ENCODE assay signal across 35 mouse cellular contexts in the genomic region with DNA sequence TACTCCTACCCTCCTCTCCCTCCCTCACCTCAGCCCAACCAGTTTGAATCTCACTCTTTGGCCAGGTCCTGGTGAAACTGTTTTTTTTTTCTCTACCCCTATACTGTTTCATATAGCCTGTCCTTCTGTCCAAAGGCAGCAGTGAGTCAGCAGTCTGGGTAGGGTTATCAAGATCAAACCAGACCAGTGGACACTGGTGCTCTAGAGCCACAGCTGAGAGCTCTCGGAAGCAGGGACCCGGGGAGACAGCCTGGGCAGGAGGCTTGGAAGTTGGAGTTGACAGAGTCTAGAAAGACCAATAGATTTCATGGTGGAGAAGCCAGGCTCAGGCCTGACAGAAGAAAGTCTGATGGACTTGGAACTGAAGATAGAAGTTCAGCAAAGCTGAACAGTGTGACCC. TPM values are rescaled to one million over a fixed set of nuclear protein-coding genes. Genes with fewer than 3 reads are reported as not detected.
A peak's percentile ranks its signal among the peaks of the same experiment; 100 is the strongest.
DNase-seq lines count a peak whose midpoint lies in the region; ATAC-seq and TF ChIP-seq lines count a peak whose summit lies in the region.
"Had no signal": no experiment of that assay in that cellular context is flagged by ENCODE, and none has a peak within 500 bp of the region (broad histone marks: within the 10 kb centered on the region; RNA-seq: fewer than 3 reads in every experiment).

No protein-coding gene starts in this region.

- ATAC-seq in liver, embryonic 11.5 days (replicated peaks; ENCODE audit: low FRiP score), result no peak
- ATAC-seq in liver, postnatal 0 days, result peak; percentile 9; the same call in 1 of the 2 replicates
- ATAC-seq: forebrain, postnatal 0 days had no signal

- in situ Hi-C loops in ES-E14 (cut with MboI; ENCODE audit: low sequenced_read_pairs in 2 of 2, unreplicated experiment in 2 of 2), result no loop called here

- H3K27ac ChIP-seq in heart, adult 2 months, result no peak overlapping the region
- peak overlapping the region; percentile 95 for H3K27ac ChIP-seq in ES-E14 (ENCODE audit: insufficient read depth, low read depth, low read length, poor library complexity, severe bottlenecking)
- H3K27ac ChIP-seq in liver, embryonic 11.5 days (ENCODE audit: low read depth, low read length), result peak overlapping the region; percentile 42; the same call in 1 of the 2 replicates
- H3K27ac ChIP-seq in liver, postnatal 0 days (ENCODE audit: low read depth), result peak overlapping the region; percentile 76
- H3K27ac ChIP-seq: embryonic facial prominence, embryonic 12.5 days; forebrain, embryonic 10.5 days; heart, embryonic 13.5 days; hindbrain, embryonic 14.5 days; neural tube, embryonic 12.5 days had no signal

- H3K79me2 ChIP-seq in heart, adult 2 months (replicated peaks; ENCODE audit: control insufficient read depth, insufficient read depth, low read length), result no peaks in the 10 kb centered on the region

- no peak overlapping the region for H3K4me2 ChIP-seq in liver, embryonic 11.5 days
- H3K4me2 ChIP-seq in liver, postnatal 0 days (ENCODE audit: low read depth, low read length), result no peak overlapping the region
- H3K4me2 ChIP-seq: embryonic facial prominence, embryonic 12.5 days; heart, embryonic 13.5 days; hindbrain, embryonic 14.5 days; lung, embryonic 14.5 days; midbrain, embryonic 11.5 days; neural tube, embryonic 12.5 days had no signal

- TF ChIP-seq POLR2A in heart, adult 2 months (IDR thresholded peaks at IDR 0.05; ENCODE audit: insufficient read depth, low read depth, low read length), result no peak

- H3K4me3 ChIP-seq in heart, adult 2 months, result no peak overlapping the region
- H3K4me3 ChIP-seq in ES-E14 (ENCODE audit: insufficient read depth in 1 of 2, low read depth in 1 of 2, low read length in 2 of 2, poor library complexity in 1 of 2, severe bottlenecking in 1 of 2), result peak overlapping the region; percentile 31 to 63; a peak in 2 of 4 replicates
- H3K4me3 ChIP-seq in liver, embryonic 11.5 days (ENCODE audit: low read depth, low read length), result no peak overlapping the region
- H3K4me3 ChIP-seq in liver, postnatal 0 days (ENCODE audit: low read depth, low read length), result no peak overlapping the region
- H3K4me3 ChIP-seq: embryonic facial prominence, embryonic 12.5 days; forebrain, embryonic 10.5 days; heart, embryonic 13.5 days; myocyte; neural tube, embryonic 12.5 days had no signal

- WGBS in heart, adult 2 months, result 88% methylated on average over 2 of the region's 2 CpGs
- 80% methylated on average over 2 of the region's 2 CpGs for WGBS in liver, embryonic 11.5 days
- 66% methylated on average over 2 of the region's 2 CpGs for WGBS in liver, postnatal 0 days (ENCODE audit: insufficient replicate concordance)

- TF ChIP-seq EP300 in heart, adult 2 months (IDR thresholded peaks at IDR 0.05; ENCODE audit: insufficient read depth, low read depth, low read length), result no peak
- no peak for TF ChIP-seq EP300 in liver, postnatal 0 days (IDR thresholded peaks at IDR 0.05; ENCODE audit: low read depth)

- no peaks in the 10 kb centered on the region for H3K9me3 ChIP-seq in ES-E14 (ENCODE audit: control insufficient read depth, insufficient read depth, low read depth, low read length)
- H3K9me3 ChIP-seq in liver, embryonic 11.5 days (ENCODE audit: control insufficient read depth, low read length), result no peaks in the 10 kb centered on the region
- H3K9me3 ChIP-seq in liver, postnatal 0 days (ENCODE audit: low read length), result no peaks in the 10 kb centered on the region
- H3K9me3 ChIP-seq: embryonic facial prominence, embryonic 12.5 days; forebrain, embryonic 10.5 days; heart, embryonic 13.5 days; neural tube, embryonic 12.5 days had no signal

- peak; percentile 79 for DNase-seq in heart, adult 11 months
- DNase-seq in heart, adult 2 months, result no peak
- no peak for DNase-seq in ES-E14 (ENCODE audit: low read depth, low spot score)
- DNase-seq in liver, embryonic 11.5 days (ENCODE audit: low spot score), result no peak
- DNase-seq in liver, postnatal 0 days, result no peak
- no peak for DNase-seq in MN1 (ENCODE audit: low spot score)
- DNase-seq in kidney, postnatal 4 days, result no peak
- DNase-seq: B cell, adult 2 months; cerebellum, adult 11 months; cerebellum, adult 9-10 months; cerebellum, postnatal 36 days; forebrain, postnatal 0 days; gastrocnemius, postnatal 25 days; heart, postnatal 10 days; kidney, adult 2 months; kidney, postnatal 36 days; lung, embryonic 14.5 days; lung, postnatal 14 days; right cerebral cortex, adult 18-20 months; spleen, adult 18-20 months; thymus, adult 2 months; thymus, postnatal 36 days had no signal

- H3K4me1 ChIP-seq in heart, adult 2 months (ENCODE audit: control insufficient read depth, insufficient read depth, low read length), result no peaks in the 10 kb centered on the region
- peaks cover 4 to 27% of the 10 kb centered on the region in 2 experiments for H3K4me1 ChIP-seq in ES-E14 (ENCODE audit: control insufficient read depth in 2 of 2, insufficient read depth in 2 of 2, low read length in 2 of 2, poor library complexity in 1 of 2)
- H3K4me1 ChIP-seq in liver, embryonic 11.5 days (replicated peaks; ENCODE audit: control insufficient read depth, insufficient read depth, low read length), result no peaks in the 10 kb centered on the region; the same call in 1 of the 2 replicates
- H3K4me1 ChIP-seq in liver, postnatal 0 days (ENCODE audit: insufficient read depth), result peaks cover 25% of the 10 kb centered on the region
- H3K4me1 ChIP-seq: embryonic facial prominence, embryonic 12.5 days; forebrain, embryonic 10.5 days; neural tube, embryonic 12.5 days had no signal

- H3K36me3 ChIP-seq in heart, adult 2 months (ENCODE audit: control insufficient read depth, insufficient read depth, low read length), result no peaks in the 10 kb centered on the region
- peaks cover 55% of the 10 kb centered on the region for H3K36me3 ChIP-seq in ES-E14 (ENCODE audit: control insufficient read depth, insufficient read depth, low read length, poor library complexity, severe bottlenecking)
- peaks cover 54% of the 10 kb centered on the region for H3K36me3 ChIP-seq in liver, embryonic 11.5 days (ENCODE audit: control insufficient read depth, insufficient read depth, low read length)
- H3K36me3 ChIP-seq in liver, postnatal 0 days (replicated peaks; ENCODE audit: insufficient read depth, low read length), result peaks cover 40% of the 10 kb centered on the region

- intact Hi-C loops in heart, adult 2 months (cut with DNase I), result no loop called here

- no peak overlapping the region for H3K9ac ChIP-seq in heart, adult 2 months (ENCODE audit: low read depth, low read length)
- H3K9ac ChIP-seq in ES-E14 (ENCODE audit: insufficient read depth, low read depth, low read length, poor library complexity, severe bottlenecking), result peak overlapping the region; percentile 76; the same call in 1 of the 2 replicates
- no peak overlapping the region for H3K9ac ChIP-seq in liver, embryonic 11.5 days (ENCODE audit: low read depth, low read length)
- H3K9ac ChIP-seq in liver, postnatal 0 days (replicated peaks), result no peak overlapping the region
- H3K9ac ChIP-seq: embryonic facial prominence, embryonic 12.5 days; forebrain, postnatal 0 days; heart, embryonic 13.5 days; hindbrain, embryonic 14.5 days; lung, embryonic 14.5 days; neural tube, embryonic 12.5 days had no signal

- no peak for TF ChIP-seq CTCF in heart, adult 2 months (IDR thresholded peaks at IDR 0.05)
- no peak for TF ChIP-seq CTCF in liver, postnatal 0 days (IDR thresholded peaks at IDR 0.05; ENCODE audit: low read depth)

- no peaks in the 10 kb centered on the region for H3K27me3 ChIP-seq in heart, adult 2 months (ENCODE audit: control insufficient read depth, insufficient read depth, low read length)
- no peaks in the 10 kb centered on the region for H3K27me3 ChIP-seq in liver, embryonic 11.5 days (replicated peaks; ENCODE audit: control insufficient read depth, insufficient read depth, low read length)
- H3K27me3 ChIP-seq in liver, postnatal 0 days (ENCODE audit: insufficient read depth, low read length), result no peaks in the 10 kb centered on the region
- H3K27me3 ChIP-seq: embryonic facial prominence, embryonic 12.5 days; heart, embryonic 13.5 days; neural tube, embryonic 12.5 days had no signal

TF ChIP-seq in ES-E14, 5 proteins besides CTCF, POLR2A, EP300 and RAD21 (continues in another document):
- TF ChIP-seq HCFC1 (IDR thresholded peaks at IDR 0.05; ENCODE audit: borderline replicate concordance, insufficient read depth, low read length), result no peak
- no peak for TF ChIP-seq ZNF384 (IDR thresholded peaks at IDR 0.05; ENCODE audit: low read depth, low read length)
- TF ChIP-seq MAFK (IDR thresholded peaks at IDR 0.05; ENCODE audit: insufficient read depth, low read depth, low read length), result no peak
- TF ChIP-seq ZC3H11A (IDR thresholded peaks at IDR 0.05; ENCODE audit: borderline replicate concordance, low read depth, low read length), result no peak

RNA-seq across cellular contexts. Expression of a gene that starts 7.1 kb away (rescaled TPM):
- 10 to 100 TPM; 65.3 to 67.6 TPM for total RNA-seq in heart, adult 2 months (2021)
- 80.0 and 115 TPM in 2 replicates for polyA plus RNA-seq in heart, adult 2 months (2012; rRNA removed)
- 827 and 1,221 TPM in 2 replicates for total RNA-seq in ES-E14 (2012; rRNA removed)
- 306 and 307 TPM in 2 replicates for polyA plus RNA-seq in liver, embryonic 11.5 days (2014; fragmentation: Nextera tagmentation; extraction: Ambion mirVana)
- 141 and 155 TPM in 2 replicates for polyA plus RNA-seq in liver, postnatal 0 days (2015; fragmentation: Nextera tagmentation; extraction: Ambion mirVana)

RNA-seq across cellular contexts. Expression of a gene that starts 15.1 kb away (rescaled TPM):
- 10 to 100 TPM; 70.1 to 76.5 TPM for total RNA-seq in heart, adult 2 months (2021)
- polyA plus RNA-seq in heart, adult 2 months (2012; rRNA removed), result 69.3 and 86.7 TPM in 2 replicates
- total RNA-seq in ES-E14 (2012; rRNA removed), result 103 and 135 TPM in 2 replicates
- 65.8 and 67.7 TPM in 2 replicates for polyA plus RNA-seq in liver, embryonic 11.5 days (2014; fragmentation: Nextera tagmentation; extraction: Ambion mirVana)
- polyA plus RNA-seq in liver, postnatal 0 days (2015; fragmentation: Nextera tagmentation; extraction: Ambion mirVana), result 12.5 and 13.5 TPM in 2 replicates

RNA-seq across cellular contexts. Expression of a gene that starts 15.7 kb away (rescaled TPM):
- 100 to 1,000 TPM in 1 of 2 experiments, 10 to 100 TPM in 1; 94.3 to 104 TPM for total RNA-seq in heart, adult 2 months (2021)
- polyA plus RNA-seq in heart, adult 2 months (2012; rRNA removed), result 118 TPM in 2 replicates
- total RNA-seq in ES-E14 (2012; rRNA removed), result 108 and 112 TPM in 2 replicates
- 111 and 120 TPM in 2 replicates for polyA plus RNA-seq in liver, embryonic 11.5 days (2014; fragmentation: Nextera tagmentation; extraction: Ambion mirVana)
- polyA plus RNA-seq in liver, postnatal 0 days (2015; fragmentation: Nextera tagmentation; extraction: Ambion mirVana), result 104 and 106 TPM in 2 replicates

RNA-seq across cellular contexts. Expression of a gene that starts 20.5 kb away (rescaled TPM):
- not detected for total RNA-seq in heart, adult 2 months (2021)
- polyA plus RNA-seq in heart, adult 2 months (2012; rRNA removed), result 2.2 TPM in 1 of 2 replicates, not detected in the other
- 2.1 and 4.0 TPM in 2 replicates for total RNA-seq in ES-E14 (2012; rRNA removed)
- polyA plus RNA-seq in liver, embryonic 11.5 days (2014; fragmentation: Nextera tagmentation; extraction: Ambion mirVana), result 1.1 and 1.2 TPM in 2 replicates
- polyA plus RNA-seq in liver, postnatal 0 days (2015; fragmentation: Nextera tagmentation; extraction: Ambion mirVana), result 0.13 and 0.29 TPM in 2 replicates
- total RNA-seq: forebrain, postnatal 0 days; gastrocnemius, postnatal 25 days; heart, adult 8-10 months; heart, postnatal 10 days; hematopoietic stem cell, adult 5-6 weeks; layer of hippocampus, postnatal 25 days; left cerebral cortex, adult 8-10 months; left cerebral cortex, postnatal 36 days; megakaryocyte, adult 5-6 weeks had no signal
- polyA plus RNA-seq: forebrain, postnatal 0 days had no signal

RNA-seq across cellular contexts. Expression of a gene that starts 36.4 kb away (rescaled TPM):
- under 1 TPM; 0.42 to 0.45 TPM for total RNA-seq in heart, adult 2 months (2021)
- polyA plus RNA-seq in heart, adult 2 months (2012; rRNA removed), result 0.27 and 0.59 TPM in 2 replicates
- 24.9 and 29.8 TPM in 2 replicates for total RNA-seq in ES-E14 (2012; rRNA removed)
- 9.4 and 10.2 TPM in 2 replicates for polyA plus RNA-seq in liver, embryonic 11.5 days (2014; fragmentation: Nextera tagmentation; extraction: Ambion mirVana)
- polyA plus RNA-seq in liver, postnatal 0 days (2015; fragmentation: Nextera tagmentation; extraction: Ambion mirVana), result 0.37 and 0.51 TPM in 2 replicates

Comparison
In these comparisons a context has a peak if more than half of its experiments do, and no peak if none do; other contexts are left out.
1. H3K4me3 ChIP-seq: peak in ES-E14 (2 of 2); none in heart, adult 2 months (single experiment), liver, embryonic 11.5 days (single experiment) and liver, postnatal 0 days (single experiment).